Mouse (Mus musculus) thymus, adult 2 months (tissue): ENCODE results near the gene Ankfy1. TPM values are rescaled to one million over a fixed set of nuclear protein-coding genes. Genes with fewer than 3 reads are reported as not detected.

Experiments used
- DNase-seq: peaks from one replicate; pipeline ENCODE4 v3.0.0; 2021
- H3K27ac ChIP-seq: fragments of 200-500 bp; 2 replicates; pipeline ENCODE4 v1.5.1; 2012; ENCODE audit warnings: low read length, control low read depth; ENCODE audit not compliant: control insufficient read depth, insufficient read depth
- H3K27me3 ChIP-seq: fragments of 200-500 bp; 2 replicates; pipeline ENCODE4 v1.6.1; 2012; ENCODE audit warnings: mild to moderate bottlenecking, low read length, moderate library complexity, mixed read lengths; ENCODE audit not compliant: control insufficient read depth, insufficient read depth
- H3K36me3 ChIP-seq: fragments of 200-500 bp; 2 replicates; pipeline ENCODE4 v1.6.1; 2012; ENCODE audit warnings: mild to moderate bottlenecking, low read length, moderate library complexity; ENCODE audit not compliant: control insufficient read depth, insufficient read depth
- H3K4me1 ChIP-seq: fragments of 200-500 bp; replicated peaks from 2 replicates; pipeline ENCODE4 v1.6.1; 2012; ENCODE audit warnings: low read length; ENCODE audit not compliant: control insufficient read depth, insufficient read depth
- H3K4me3 ChIP-seq: fragments of 200-500 bp; 2 replicates; pipeline ENCODE4 v1.5.1; 2012; ENCODE audit warnings: mild to moderate bottlenecking, low read length, control low read depth, moderate library complexity; ENCODE audit not compliant: control insufficient read depth, insufficient read depth
- CTCF ChIP-seq: fragments of 200-500 bp; IDR thresholded peaks from 2 replicates; pipeline ENCODE4 v1.5.1; 2012; ENCODE audit warnings: mild to moderate bottlenecking, control low read depth, low read length, moderate library complexity, borderline replicate concordance; ENCODE audit not compliant: control insufficient read depth, poor library complexity, insufficient read depth; ENCODE audit errors: extremely low read depth
- POLR2A ChIP-seq: fragments of 200-500 bp; IDR thresholded peaks from 2 replicates; pipeline ENCODE4 v1.6.1; 2012; ENCODE audit warnings: mild to moderate bottlenecking, low read length, control low read depth, moderate library complexity; ENCODE audit not compliant: control insufficient read depth, poor library complexity, insufficient read depth; ENCODE audit errors: extremely low read depth
- WGBS: fragments of 180-500 bp; shearing (Covaris S2); methylation state at CpG from one replicate; pipeline ENCODE4 v1.1.7; 2018; 5-methylcytosine and 5-hydroxymethylcytosine counted together
- polyA plus RNA-seq: library from polyadenylated mRNA; depleted of rRNA; stranded (reverse); fragments of >200 nt; gene quantifications from 2 replicates; pipeline ENCODE4 v1.2.3, GENCODE M21; 2012

Gene Ankfy1
- polyA plus RNA-seq, 1 experiment: 41.2 TPM

DNA sequence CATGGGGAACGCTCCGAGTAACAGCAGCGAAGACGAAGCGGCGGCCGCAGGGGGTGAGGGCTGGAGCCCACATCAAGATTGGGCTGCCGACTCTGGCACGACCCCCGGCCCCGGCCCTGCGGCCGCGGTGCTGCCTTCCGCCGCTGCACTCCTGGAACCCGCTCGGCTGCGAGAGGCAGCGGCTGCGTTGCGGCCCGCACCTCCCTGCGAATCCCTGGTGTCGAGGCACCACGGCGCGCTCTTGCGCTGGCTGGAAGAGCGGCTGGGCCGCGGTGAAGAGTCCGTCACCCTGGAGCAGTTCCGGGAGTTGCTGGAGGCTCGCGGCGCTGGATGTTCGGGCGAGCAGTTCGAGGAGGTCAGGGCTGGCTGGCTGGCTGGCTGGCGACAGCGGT is 106.5 kb downstream of the Ankfy1 start:
- under 1% methylated on average over 42 of the region's 42 CpGs for WGBS
- TF ChIP-seq POLR2A (no peak; the same call in 1 of the 2 replicates), CTCF (no peak)
- Histone ChIP-seq H3K27ac (no peak overlapping the region), H3K4me3 (peak overlapping the region; percentile 79), H3K4me1 (0 out of 2 replicates have a peak, but pooled peaks cover 2% of the 10 kb centered on the region), H3K27me3 (no peaks in the 10 kb centered on the region), H3K36me3 (no peaks in the 10 kb centered on the region)
- no peak for DNase-seq

DNA sequence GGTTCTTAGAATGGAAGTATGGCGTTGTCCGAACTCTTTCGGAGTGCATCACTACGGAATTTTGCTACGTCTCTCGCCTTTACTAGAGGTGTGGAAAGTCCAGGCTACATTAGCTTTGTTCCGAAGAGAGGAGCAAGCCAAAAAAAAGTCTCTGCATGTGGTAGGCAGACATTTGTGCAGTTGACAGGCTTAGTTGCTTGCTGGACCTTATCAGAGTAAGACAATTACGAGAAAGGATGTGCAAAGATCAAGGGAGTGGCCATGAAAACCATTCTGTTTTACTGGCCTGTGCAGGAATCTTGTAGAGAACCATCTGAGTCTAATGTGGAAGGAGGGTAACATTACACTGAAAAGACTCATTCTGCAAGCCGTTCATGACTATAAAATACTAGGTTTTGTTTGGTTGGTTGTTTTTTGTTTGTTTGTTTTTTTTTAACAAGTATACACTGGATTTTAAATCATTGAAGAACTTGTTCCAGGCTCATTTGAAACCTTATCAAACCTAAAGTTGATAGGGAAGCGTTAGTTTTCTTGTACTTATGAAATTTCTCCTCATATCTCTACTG is 107.0 kb downstream of the Ankfy1 start:
- Histone ChIP-seq H3K36me3 (no peaks in the 10 kb centered on the region), H3K4me3 (peak overlapping the region; percentile 79), H3K4me1 (0 out of 2 replicates have a peak, but pooled peaks cover 2% of the 10 kb centered on the region), H3K27ac (no peak overlapping the region), H3K27me3 (no peaks in the 10 kb centered on the region)
- no peak for DNase-seq
- TF ChIP-seq POLR2A: no peak; the same call in 1 of the 2 replicates
- no peak for TF ChIP-seq CTCF
- 16% methylated on average over 10 of the region's 10 CpGs for WGBS

DNA sequence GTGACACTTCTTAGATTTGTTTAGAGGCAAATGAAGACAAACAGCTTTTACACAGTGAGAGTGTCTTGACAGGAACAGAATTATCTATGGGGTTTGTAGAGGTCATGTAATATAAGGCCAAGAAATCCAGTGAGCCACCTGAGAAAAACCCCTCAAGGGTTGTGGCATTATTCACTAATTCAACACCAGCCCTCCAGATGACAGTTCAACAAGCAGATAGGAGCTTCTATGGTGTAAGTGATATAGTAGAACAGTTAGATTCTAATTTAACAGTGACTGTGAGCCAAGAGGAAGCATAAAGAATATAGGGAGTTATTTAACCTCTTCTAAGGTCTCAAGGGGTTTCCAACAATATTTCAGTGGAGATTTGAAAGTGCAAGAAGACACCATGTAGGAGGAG is 108.3 kb downstream of the Ankfy1 start:
- DNase-seq: no peak
- H3K4me1 ChIP-seq: 0 out of 2 replicates have a peak, but pooled peaks cover 2% of the 10 kb centered on the region
- H3K27ac ChIP-seq: no peak overlapping the region
- H3K4me3 ChIP-seq: no peak overlapping the region
- TF ChIP-seq CTCF: no peak
- no peak for TF ChIP-seq POLR2A
- H3K27me3 ChIP-seq: no peaks in the 10 kb centered on the region
- no peaks in the 10 kb centered on the region for H3K36me3 ChIP-seq

DNA sequence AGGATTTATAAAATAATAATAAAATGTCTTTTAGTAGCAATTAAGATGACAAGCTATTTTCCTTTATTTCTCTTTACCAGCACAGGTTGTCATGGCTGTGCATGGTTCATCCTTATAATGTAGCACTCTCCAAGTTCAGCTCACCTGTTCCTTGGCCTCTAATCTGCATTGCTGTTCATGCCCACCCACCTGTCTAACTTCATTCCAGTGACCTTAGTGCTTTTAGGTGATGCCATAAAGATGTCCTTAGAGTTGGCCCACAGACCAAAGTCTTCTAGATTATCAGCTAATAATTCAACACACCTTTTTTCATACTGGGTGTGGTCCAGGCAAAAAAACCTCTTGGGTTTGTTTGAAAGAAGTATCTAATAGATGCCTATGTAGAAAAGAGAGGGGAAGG is 111.4 kb downstream of the Ankfy1 start:
- Histone ChIP-seq H3K27ac (no peak overlapping the region), H3K4me3 (no peak overlapping the region), H3K4me1 (0 out of 2 replicates have a peak, but pooled peaks cover 2% of the 10 kb centered on the region), H3K27me3 (no peaks in the 10 kb centered on the region), H3K36me3 (no peaks in the 10 kb centered on the region)
- no peak for DNase-seq
- no peak for TF ChIP-seq POLR2A
- no peak for TF ChIP-seq CTCF

DNA sequence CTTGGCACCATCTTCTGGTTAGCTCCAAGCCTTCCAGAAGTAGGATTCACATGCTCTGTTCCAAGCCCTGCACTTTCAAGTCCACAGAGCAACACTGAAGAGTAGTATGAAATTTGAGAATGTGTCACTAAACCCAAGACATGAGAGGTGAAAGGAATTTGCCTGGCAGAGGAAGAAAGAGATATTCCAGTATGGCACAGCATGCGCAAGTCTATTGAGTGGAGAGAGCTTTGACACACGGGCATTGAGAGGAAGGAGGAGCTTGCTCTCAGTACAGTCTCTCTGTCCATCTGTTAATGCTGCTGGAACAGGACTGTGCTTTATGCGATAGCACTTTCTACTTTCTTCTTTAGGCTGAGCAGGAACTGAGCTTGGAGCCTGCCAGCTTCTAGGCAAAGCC is 113.2 kb downstream of the Ankfy1 start:
- Histone ChIP-seq H3K36me3 (no peaks in the 10 kb centered on the region), H3K27ac (no peak overlapping the region), H3K4me1 (no peaks in the 10 kb centered on the region), H3K27me3 (no peaks in the 10 kb centered on the region), H3K4me3 (no peak overlapping the region)
- DNase-seq: no peak
- TF ChIP-seq POLR2A (no peak), CTCF (no peak)
- WGBS: 92% methylated on average over 3 of the region's 3 CpGs

DNA sequence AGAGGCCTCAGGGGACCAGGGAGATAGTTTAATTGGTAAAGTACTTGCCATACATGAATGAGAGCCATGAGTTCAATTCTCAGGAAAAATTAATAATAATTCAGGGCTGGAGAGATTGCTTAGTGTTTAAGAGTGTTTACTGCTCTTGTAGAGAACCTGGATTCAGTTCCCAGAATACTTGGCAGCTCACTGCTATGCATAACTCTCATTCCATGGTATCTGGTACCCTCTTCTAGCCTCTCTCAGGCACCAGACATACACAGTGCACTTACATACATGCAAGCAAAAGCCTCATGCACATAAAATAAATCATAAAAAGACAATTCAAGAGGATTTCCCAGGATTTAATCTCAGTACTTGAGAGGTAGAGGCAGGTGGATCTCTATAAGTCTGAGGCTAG is 114.8 kb downstream of the Ankfy1 start:
- Histone ChIP-seq H3K4me1 (no peaks in the 10 kb centered on the region), H3K27ac (no peak overlapping the region)
- TF ChIP-seq CTCF (no peak), POLR2A (no peak)

DNA sequence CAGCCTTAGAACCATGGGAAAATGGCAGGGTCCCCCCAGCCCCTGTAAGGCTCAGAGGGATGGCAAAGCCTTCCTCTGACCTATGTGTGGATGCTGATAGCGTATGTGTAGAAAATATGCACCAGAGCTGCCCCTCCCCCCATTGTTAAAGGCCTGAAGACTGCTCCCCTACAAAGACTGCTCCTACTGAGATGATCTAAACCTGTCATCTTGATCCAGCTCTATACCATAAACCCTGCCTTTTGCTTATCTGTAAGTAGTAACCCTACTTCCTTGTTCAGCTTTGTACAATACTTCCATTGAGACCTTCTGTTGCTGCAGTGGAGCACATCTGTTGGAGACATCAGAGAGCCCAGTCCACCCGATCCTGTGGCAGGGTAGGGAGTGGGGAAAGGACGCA is 115.4 kb downstream of the Ankfy1 start:
- no peak for TF ChIP-seq POLR2A
- no peak for TF ChIP-seq CTCF
- no peak for DNase-seq
- Histone ChIP-seq H3K4me3 (no peak overlapping the region), H3K27me3 (no peaks in the 10 kb centered on the region), H3K27ac (no peak overlapping the region), H3K4me1 (no peaks in the 10 kb centered on the region), H3K36me3 (no peaks in the 10 kb centered on the region)
- whole genome bisulfite sequencing: 96% methylated on average over 3 of the region's 3 CpGs

More for the DNA sequence above, 114.8 kb downstream of the Ankfy1 start:
- no peaks in the 10 kb centered on the region for H3K36me3 ChIP-seq
- H3K27me3 ChIP-seq: no peaks in the 10 kb centered on the region
- no peak for DNase-seq
- H3K4me3 ChIP-seq: no peak overlapping the region
